Mouse (Mus musculus) ES-Bruce4 (cell line): ENCODE data around the gene Klhdc7b.
"Not testable (repeated sequence)": the region's sequence is repeated elsewhere in the genome, so short reads cannot be mapped to it uniquely, and the experiment has no call there.

Experiments
- CTCF ChIP-seq: IDR thresholded peaks from one replicate; pipeline ENCODE4 v1.8.1; 2011; ENCODE audit warnings: low read depth, low read length
- EP300 ChIP-seq: IDR thresholded peaks from 2 replicates; pipeline ENCODE4 v1.6.1; 2011; ENCODE audit warnings: low read depth, low read length; ENCODE audit not compliant: insufficient read depth
- POLR2A ChIP-seq: IDR thresholded peaks from one replicate; pipeline ENCODE4 v1.8.1; 2011; ENCODE audit warnings: low read length; ENCODE audit not compliant: insufficient read depth

- TF ChIP-seq CTCF, POLR2A, EP300: not testable (repeated sequence)
Observed at GRCm38 (mm10) chr15:89430771-89431170, 46.1 kb downstream of the Klhdc7b start.
